Mouse (Mus musculus) lung, adult 2 months (tissue): ENCODE data around the gene Xirp2. TPM values are rescaled to one million over a fixed set of nuclear protein-coding genes. Genes with fewer than 3 reads are reported as not detected.

ENCODE experiments used
- DNase-seq: peaks from one replicate; pipeline ENCODE4 v3.0.0; 2022
- H3K4me1 ChIP-seq: fragments of 200-500 bp; 2 replicates; pipeline ENCODE4 v1.6.1; 2011; ENCODE audit warnings: low read length; ENCODE audit not compliant: control insufficient read depth, insufficient read depth
- H3K4me3 ChIP-seq: fragments of 200-500 bp; replicated peaks from 2 replicates; pipeline ENCODE3; 2011; ENCODE audit warnings: low read depth, mild to moderate bottlenecking, control low read depth, low read length; ENCODE audit errors: extremely low read depth
- CTCF ChIP-seq: fragments of 200-500 bp; IDR thresholded peaks from 2 replicates; pipeline ENCODE4 v1.5.1; 2011; ENCODE audit warnings: mild to moderate bottlenecking, low read length, control low read depth; ENCODE audit not compliant: insufficient read depth
- POLR2A ChIP-seq: fragments of 200-500 bp; IDR thresholded peaks from 2 replicates; pipeline ENCODE4 v1.6.1; 2011; ENCODE audit warnings: low read depth, mild to moderate bottlenecking, control low read depth, low read length, borderline replicate concordance; ENCODE audit errors: extremely low read depth
- WGBS: fragments of 180-500 bp; shearing (Covaris S2); methylation state at CpG from one replicate; pipeline ENCODE4 v1.1.7; 2018; 5-methylcytosine and 5-hydroxymethylcytosine counted together
- polyA plus RNA-seq: library from polyadenylated mRNA; depleted of rRNA; stranded (reverse); fragments of >200 nt; gene quantifications from 2 replicates; pipeline ENCODE4 v1.2.3, GENCODE M21; 2012; rRNA removed

Gene Xirp2
- polyA plus RNA-seq, 1 experiment = 1.6 TPM

- Histone ChIP-seq H3K4me1 (no peaks in the 10 kb centered on the region), H3K4me3 (no peak overlapping the region)
- TF ChIP-seq POLR2A = no peak
- WGBS = 65% methylated on average over 8 of the region's 8 CpGs
- DNase-seq = no peak
Measured at GRCm38 (mm10) chr2:67544426-67544825, 98.6 kb downstream of the Xirp2 start.

- DNase-seq = peak; percentile 2
Measured at GRCm38 (mm10) chr2:67564851-67565479, 119.2 kb downstream of the Xirp2 start.

GRCm38 (mm10) chr2:67565480-67566331 lies 119.9 kb downstream of the Xirp2 start, which contains the start of gene B3galt1:
Gene B3galt1, plus strand, starts transcription at chr2:67565871.
- 2% methylated on average over 83 of the region's 83 CpGs for WGBS
- Histone ChIP-seq H3K4me1 (no peaks in the 10 kb centered on the region), H3K4me3 (peak within 1 kb of the TSS; percentile 58)
- TF ChIP-seq POLR2A = no peak
- TF ChIP-seq CTCF = no peak
- DNase-seq = peak; percentile 20

More at GRCm38 (mm10) chr2:67564851-67565479, 119.2 kb downstream of the Xirp2 start:
- H3K4me1 ChIP-seq = no peaks in the 10 kb centered on the region
- 3% methylated on average over 23 of the region's 23 CpGs for WGBS
- no peak for TF ChIP-seq CTCF
- TF ChIP-seq POLR2A = no peak
- H3K4me3 ChIP-seq = peak overlapping the region; percentile 41

- no peak for TF ChIP-seq POLR2A
- TF ChIP-seq CTCF = no peak
- Histone ChIP-seq H3K4me3 (peak overlapping the region; percentile 5), H3K4me1 (no peaks in the 10 kb centered on the region)
- no peak for DNase-seq
- WGBS = 4% methylated on average over 12 of the region's 12 CpGs
Measured at GRCm38 (mm10) chr2:67566566-67566965, 120.8 kb downstream of the Xirp2 start.

- WGBS = 15% methylated on average over 8 of the region's 8 CpGs
- TF ChIP-seq POLR2A (no peak), CTCF (no peak)
- Histone ChIP-seq H3K4me1 (no peaks in the 10 kb centered on the region), H3K4me3 (no peak overlapping the region)
- no peak for DNase-seq
Measured at GRCm38 (mm10) chr2:67567141-67567680, 121.4 kb downstream of the Xirp2 start.

Other genes with a start within 250 kb of the Xirp2 start
- not detected in 2 replicates for gene Gm21830, start 32.3 kb upstream of the Xirp2 start, polyA plus RNA-seq
- gene Gm26727, start 12.8 kb upstream of the Xirp2 start, polyA plus RNA-seq = not detected in 2 replicates
- gene B3galt1, start 119.9 kb downstream of the Xirp2 start, polyA plus RNA-seq = 0.28 and 0.36 TPM in 2 replicates